Mouse (Mus musculus) midbrain, embryonic 12.5 days (tissue): ENCODE measurements around the gene Cbx7. TPM values are rescaled to one million over a fixed set of nuclear protein-coding genes. Genes with fewer than 3 reads are reported as not detected.

Experiments
- ATAC-seq: fragments of 200-750 bp; cut with Nextera tagmentation; 2 replicates; pipeline ENCODE4 v1.8.0; 2017; ENCODE audit warnings: low read depth, moderate TSS enrichment, moderate library complexity; ENCODE audit not compliant: low FRiP score
- H3K27ac ChIP-seq: fragments of 300-500 bp; sonication (generic); replicated peaks from 2 replicates; pipeline ENCODE4 v1.5.1; 2016; ENCODE audit warnings: mild to moderate bottlenecking
- H3K27me3 ChIP-seq: fragments of 300-500 bp; sonication (generic); 2 replicates; pipeline ENCODE4 v1.6.1; 2016; ENCODE audit warnings: mild to moderate bottlenecking
- H3K36me3 ChIP-seq: fragments of 300-500 bp; sonication (generic); 2 replicates; pipeline ENCODE4 v1.6.1; 2016
- H3K4me1 ChIP-seq: fragments of 300-500 bp; sonication (generic); 2 replicates; pipeline ENCODE4 v1.6.1; 2016
- H3K4me2 ChIP-seq: fragments of 300-500 bp; sonication (generic); replicated peaks from 2 replicates; pipeline ENCODE4 v1.6.1; 2016; ENCODE audit warnings: mild to moderate bottlenecking, moderate library complexity
- H3K4me3 ChIP-seq: fragments of 300-500 bp; sonication (generic); 2 replicates; pipeline ENCODE4 v1.5.1; 2016; ENCODE audit warnings: mild to moderate bottlenecking
- H3K9ac ChIP-seq: fragments of 300-500 bp; sonication (generic); replicated peaks from 2 replicates; pipeline ENCODE4 v1.6.1; 2016; ENCODE audit warnings: mild to moderate bottlenecking, moderate library complexity
- H3K9me3 ChIP-seq: fragments of 300-500 bp; sonication (generic); 2 replicates; pipeline ENCODE4 v1.6.1; 2016; ENCODE audit warnings: mild to moderate bottlenecking
- WGBS: fragments of 180-500 bp; shearing (Covaris S2); methylation state at CpG from one replicate; pipeline ENCODE4 v1.1.7; 2016; 5-methylcytosine and 5-hydroxymethylcytosine counted together
- polyA plus RNA-seq: library from polyadenylated mRNA; unstranded; fragments of >200 nt; fragmentation: Nextera tagmentation; extraction: Ambion mirVana; gene quantifications from 2 replicates; pipeline ENCODE4 v1.2.1, GENCODE M21; 2016

The Cbx7 gene
- 4.2 and 5.6 TPM in 2 replicates for polyA plus RNA-seq

DNA sequence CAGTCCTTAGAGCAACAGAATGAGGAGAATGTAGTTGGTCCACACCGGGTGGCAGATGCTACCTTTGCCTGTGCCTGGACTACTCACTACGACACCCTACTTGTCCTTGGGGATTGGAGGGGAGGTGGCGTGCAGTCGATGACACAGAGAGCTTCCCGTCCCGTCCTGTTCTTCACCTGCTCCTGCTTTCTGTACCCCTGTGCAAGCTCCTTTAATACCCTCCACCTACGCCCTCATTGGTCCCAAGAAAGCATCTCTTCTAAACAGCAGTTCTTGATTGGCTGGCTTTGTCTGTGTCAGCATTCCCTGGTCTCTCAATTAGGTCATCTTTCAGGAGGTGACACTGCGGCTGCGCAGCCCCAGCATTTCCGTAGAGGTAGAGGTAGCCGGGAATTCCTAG is at the start of gene Cbx7:
TSS of gene Cbx7 (minus strand) at position 180 of the 400 bp plus-strand sequence.
- no peak within 1 kb of the TSS for H3K27ac ChIP-seq
- ATAC-seq: no peak
- H3K4me1 ChIP-seq: no peaks in the 10 kb centered on the region
- H3K27me3 ChIP-seq: no peaks in the 10 kb centered on the region
- H3K9me3 ChIP-seq: no peaks in the 10 kb centered on the region
- H3K4me3 ChIP-seq: no peak within 1 kb of the TSS
- H3K4me2 ChIP-seq: no peak within 1 kb of the TSS
- WGBS: 93% methylated on average over 11 of the region's 11 CpGs
- no peaks in the 10 kb centered on the region for H3K36me3 ChIP-seq
- H3K9ac ChIP-seq: no peak within 1 kb of the TSS

DNA sequence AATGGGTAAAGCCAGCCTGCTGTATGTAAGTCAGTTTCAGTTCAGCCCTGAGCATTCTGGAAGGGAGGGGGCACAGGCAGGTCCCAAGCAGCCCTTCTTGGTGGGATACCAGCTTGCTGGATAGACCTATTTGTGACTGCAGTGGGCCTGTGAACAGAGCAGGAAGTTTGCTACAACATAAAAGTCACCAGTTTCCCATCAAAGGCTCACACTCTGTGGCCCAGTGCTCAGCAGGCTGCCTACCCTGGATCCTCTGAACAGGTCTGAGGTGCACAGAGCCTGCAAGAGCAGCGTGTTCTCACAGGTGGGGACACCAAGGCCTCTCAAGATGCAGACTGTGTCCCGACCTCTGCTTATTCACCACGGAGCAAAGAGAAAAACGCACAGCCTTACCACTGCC is 49.6 kb upstream of the Cbx7 start:
- no peak overlapping the region for H3K4me2 ChIP-seq
- H3K36me3 ChIP-seq: no peaks in the 10 kb centered on the region
- H3K9ac ChIP-seq: no peak overlapping the region; the same call in 1 of the 2 replicates
- no peak for ATAC-seq
- 65% methylated on average over 4 of the region's 4 CpGs for WGBS
- H3K27ac ChIP-seq: no peak overlapping the region
- H3K27me3 ChIP-seq: peaks cover 42% of the 10 kb centered on the region
- no peak overlapping the region for H3K4me3 ChIP-seq
- peaks cover 11% of the 10 kb centered on the region for H3K4me1 ChIP-seq
- H3K9me3 ChIP-seq: no peaks in the 10 kb centered on the region

- H3K27me3 ChIP-seq: peaks cover 50% of the 10 kb centered on the region
- no peak for ATAC-seq
- H3K9ac ChIP-seq: no peak overlapping the region
- no peak overlapping the region for H3K27ac ChIP-seq
- 75% methylated on average over 4 of the region's 4 CpGs for WGBS
- no peaks in the 10 kb centered on the region for H3K36me3 ChIP-seq
- no peak overlapping the region for H3K4me2 ChIP-seq
- no peak overlapping the region for H3K4me3 ChIP-seq
- no peaks in the 10 kb centered on the region for H3K9me3 ChIP-seq
- H3K4me1 ChIP-seq: peaks cover 6% of the 10 kb centered on the region
Measured at GRCm38 (mm10) chr15:80019625-80020024, 48.7 kb upstream of the Cbx7 start.

GRCm38 (mm10) chr15:80019220-80019619 is 48.3 kb upstream of the Cbx7 start:
- H3K27ac ChIP-seq: no peak overlapping the region
- no peak overlapping the region for H3K4me3 ChIP-seq
- no peaks in the 10 kb centered on the region for H3K9me3 ChIP-seq
- H3K36me3 ChIP-seq: no peaks in the 10 kb centered on the region
- H3K4me2 ChIP-seq: no peak overlapping the region
- H3K4me1 ChIP-seq: peaks cover 8% of the 10 kb centered on the region
- H3K27me3 ChIP-seq: peaks cover 55% of the 10 kb centered on the region
- ATAC-seq: no peak
- 83% methylated on average over 7 of the region's 7 CpGs for WGBS
- H3K9ac ChIP-seq: no peak overlapping the region

DNA sequence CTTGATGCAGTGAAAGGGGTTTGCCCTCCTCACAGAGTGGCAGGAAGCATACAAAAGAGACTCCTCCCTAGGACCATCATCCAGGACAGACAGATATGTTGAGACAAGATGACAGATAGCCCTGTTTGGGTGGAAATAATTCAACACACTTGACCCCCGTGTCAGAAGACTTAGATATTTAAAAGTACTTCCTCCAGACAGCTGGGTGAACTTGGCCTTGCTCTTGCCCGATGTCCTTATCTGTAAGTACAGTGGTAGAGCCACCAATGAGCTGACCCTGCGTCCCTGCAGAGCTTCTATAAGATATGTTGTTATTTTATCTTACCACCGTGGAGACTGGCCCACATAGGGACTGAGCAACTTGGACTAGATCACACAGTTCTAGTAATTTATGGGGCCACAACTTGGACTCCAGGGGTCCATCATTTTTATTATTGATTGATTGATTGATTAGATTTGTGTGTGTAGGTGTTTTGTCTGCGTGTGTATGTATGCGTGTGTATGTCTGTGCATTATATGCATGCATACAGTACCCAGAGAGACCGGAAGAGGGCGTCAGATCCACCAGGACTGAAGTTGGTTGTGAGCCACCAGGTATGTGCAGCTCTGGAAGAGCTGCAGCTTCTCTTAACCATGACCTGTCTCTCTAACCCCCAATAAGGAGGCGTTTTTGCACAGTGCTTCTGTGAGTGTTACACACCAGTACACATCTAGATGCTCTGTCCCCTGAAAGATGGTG is 45.8 kb upstream of the Cbx7 start:
- no peak for ATAC-seq
- H3K9me3 ChIP-seq: no peaks in the 10 kb centered on the region
- no peak overlapping the region for H3K27ac ChIP-seq
- H3K27me3 ChIP-seq: peaks cover 76% of the 10 kb centered on the region
- H3K9ac ChIP-seq: no peak overlapping the region
- no peaks in the 10 kb centered on the region for H3K36me3 ChIP-seq
- 87% methylated on average over 9 of the region's 9 CpGs for WGBS
- H3K4me1 ChIP-seq: peaks cover 31% of the 10 kb centered on the region
- H3K4me2 ChIP-seq: no peak overlapping the region
- H3K4me3 ChIP-seq: no peak overlapping the region

DNA sequence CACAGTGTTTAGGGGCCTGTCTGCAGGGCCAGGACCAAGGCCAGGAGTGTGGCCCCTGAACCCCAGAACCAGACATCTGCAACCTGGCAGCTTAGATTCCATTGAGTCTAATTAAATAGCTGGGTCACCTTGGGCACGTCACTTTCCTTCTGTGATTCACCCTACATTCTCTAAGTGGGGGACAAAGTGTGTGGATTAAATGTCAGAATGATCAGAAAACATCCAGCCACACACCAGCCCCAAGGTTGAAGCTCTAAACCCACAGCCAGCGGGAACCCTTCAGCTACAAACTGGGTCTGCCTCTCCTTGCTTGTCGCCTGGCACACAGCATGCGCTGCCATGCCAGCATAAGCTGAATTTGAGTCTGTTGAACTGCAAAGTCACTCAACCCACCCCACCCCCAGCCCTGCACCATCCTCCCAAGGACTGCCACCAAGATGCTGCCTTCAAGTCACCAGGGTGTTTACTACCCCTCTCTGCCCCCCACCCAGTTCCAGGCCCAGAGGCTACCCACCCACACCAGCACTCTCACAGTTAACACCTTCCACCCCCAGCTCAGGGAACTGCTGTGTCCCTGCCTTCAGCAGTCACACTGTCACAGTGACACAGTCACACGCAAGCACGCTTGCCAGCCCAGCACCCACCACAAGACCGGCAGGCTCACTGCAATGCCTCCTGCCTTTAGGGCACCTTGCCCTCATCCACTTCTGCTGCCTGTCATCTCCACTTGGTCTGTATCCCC is 44.5 kb upstream of the Cbx7 start:
- H3K4me3 ChIP-seq: no peak overlapping the region
- WGBS: 61% methylated on average over 7 of the region's 7 CpGs
- no peak overlapping the region for H3K27ac ChIP-seq
- ATAC-seq: no peak
- peaks cover 37% of the 10 kb centered on the region for H3K4me1 ChIP-seq
- H3K9me3 ChIP-seq: no peaks in the 10 kb centered on the region
- H3K27me3 ChIP-seq: peaks cover 88% of the 10 kb centered on the region
- H3K36me3 ChIP-seq: no peaks in the 10 kb centered on the region
- no peak overlapping the region for H3K9ac ChIP-seq
- H3K4me2 ChIP-seq: no peak overlapping the region

DNA sequence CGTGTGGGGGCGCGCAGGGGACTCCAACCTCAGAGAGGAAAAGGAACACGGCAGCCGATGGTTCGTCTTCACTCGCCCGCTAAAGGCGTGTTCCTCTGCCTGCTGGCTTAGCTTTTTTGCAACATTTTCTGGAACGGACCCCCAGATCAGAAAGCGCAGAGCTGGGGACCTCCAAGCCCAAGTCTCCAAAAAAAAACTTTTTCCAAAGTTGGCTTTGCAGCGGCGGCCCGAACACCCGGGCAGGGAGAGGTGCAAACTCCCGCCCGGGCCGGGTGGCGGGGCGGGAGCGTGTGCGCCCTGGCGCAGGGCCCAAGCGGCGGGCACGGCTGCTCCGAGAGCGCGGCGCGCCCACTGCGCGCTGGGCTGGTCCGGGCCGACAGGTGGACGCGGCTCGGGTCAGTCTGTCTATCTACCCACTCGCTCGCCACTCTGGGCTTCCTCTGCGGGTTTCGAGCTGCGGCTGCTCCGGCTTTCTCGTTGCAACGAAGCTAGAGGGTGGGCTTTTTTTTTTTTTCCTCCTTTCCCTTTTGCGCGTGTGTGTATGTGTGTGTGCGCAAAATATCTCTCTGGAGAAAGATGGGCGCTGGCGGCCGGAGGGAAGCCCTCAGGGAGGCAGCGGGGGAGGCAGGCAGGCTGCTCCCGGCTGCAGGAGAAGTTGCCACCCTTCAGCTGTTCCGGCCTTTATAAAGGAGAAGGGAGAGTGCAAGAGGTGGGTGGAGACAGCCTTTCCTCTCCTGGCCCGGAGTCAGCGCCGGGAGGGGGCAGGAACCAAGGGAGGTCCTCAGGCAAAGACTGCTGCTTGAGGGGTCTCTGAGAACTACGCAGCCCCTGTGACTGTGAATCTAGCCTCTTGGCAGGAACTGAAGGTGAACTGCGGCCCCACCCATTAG is 43.6 kb upstream of the Cbx7 start, which contains the start of gene Pdgfb:
TSS of gene Pdgfb (minus strand) at position 657 of the 890 bp plus-strand sequence.
- H3K4me2 ChIP-seq: peak within 1 kb of the TSS; percentile 74
- H3K27me3 ChIP-seq: peaks cover 91% of the 10 kb centered on the region
- H3K36me3 ChIP-seq: no peaks in the 10 kb centered on the region
- peak within 1 kb of the TSS; percentile 49 for H3K4me3 ChIP-seq
- ATAC-seq: no peak
- 2% methylated on average over 60 of the region's 60 CpGs for WGBS
- peak within 1 kb of the TSS; percentile 43 for H3K9ac ChIP-seq
- H3K4me1 ChIP-seq: peaks cover 37% of the 10 kb centered on the region
- no peak within 1 kb of the TSS for H3K27ac ChIP-seq
- no peaks in the 10 kb centered on the region for H3K9me3 ChIP-seq

- Histone ChIP-seq H3K27me3 (peaks cover 89% of the 10 kb centered on the region), H3K4me1 (peaks cover 37% of the 10 kb centered on the region), H3K4me2 (peak overlapping the region; percentile 74), H3K9ac (peak overlapping the region; percentile 43), H3K36me3 (no peaks in the 10 kb centered on the region), H3K4me3 (peak overlapping the region; percentile 49), H3K27ac (no peak overlapping the region), H3K9me3 (no peaks in the 10 kb centered on the region)
- under 1% methylated on average over 31 of the region's 37 CpGs for WGBS
- ATAC-seq: no peak
Measured at GRCm38 (mm10) chr15:80014031-80014320, 43.1 kb upstream of the Cbx7 start.

DNA sequence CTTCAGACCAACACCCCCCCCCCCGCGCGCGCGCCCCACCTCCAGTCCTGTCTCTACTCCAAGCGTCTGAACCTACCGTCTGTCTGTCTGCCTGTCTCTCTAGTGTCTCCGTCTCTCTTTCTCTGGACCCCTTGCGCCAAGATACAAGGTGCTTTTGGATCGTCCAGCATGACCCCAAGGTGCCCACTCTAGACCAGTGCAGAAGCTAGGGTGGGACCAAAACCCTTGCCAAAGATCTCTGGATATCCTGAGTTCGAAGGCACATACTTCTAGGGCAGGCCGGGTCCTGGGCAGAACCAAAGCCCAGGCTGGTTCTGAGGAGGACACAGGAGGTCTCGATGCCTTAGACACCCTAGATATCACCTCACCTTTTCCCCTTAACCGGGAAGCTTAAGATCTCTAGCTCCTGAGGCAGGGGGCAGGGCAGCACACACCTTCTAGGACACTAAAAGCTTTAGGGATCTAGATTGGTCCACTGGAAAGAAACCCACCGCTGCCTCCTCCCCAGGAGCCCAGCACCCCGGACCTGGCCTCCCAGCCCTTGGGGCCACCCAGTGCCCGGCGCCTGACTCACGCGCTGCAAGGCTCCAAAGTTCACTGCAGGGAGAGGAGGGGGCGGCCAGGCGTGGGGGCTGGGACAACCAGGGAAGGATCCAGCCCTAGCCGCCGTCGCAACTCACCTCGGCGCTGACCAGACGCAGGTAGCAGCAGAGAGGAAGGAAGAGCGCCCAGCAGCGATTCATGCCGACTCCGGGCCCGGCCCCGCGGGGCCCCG is 42.5 kb upstream of the Cbx7 start:
- WGBS: 4% methylated on average over 20 of the region's 36 CpGs
- peaks cover 88% of the 10 kb centered on the region for H3K27me3 ChIP-seq
- ATAC-seq: 0 out of 2 replicates have a peak, but pooled peaks have one; percentile 19
- no peaks in the 10 kb centered on the region for H3K36me3 ChIP-seq
- H3K27ac ChIP-seq: no peak overlapping the region
- H3K4me3 ChIP-seq: peak overlapping the region; percentile 49
- H3K4me2 ChIP-seq: peak overlapping the region; percentile 74
- H3K9ac ChIP-seq: peak overlapping the region; percentile 50
- no peaks in the 10 kb centered on the region for H3K9me3 ChIP-seq
- H3K4me1 ChIP-seq: peaks cover 37% of the 10 kb centered on the region

GRCm38 (mm10) chr15:80012527-80013201 is 41.7 kb upstream of the Cbx7 start:
- Histone ChIP-seq H3K27ac (no peak overlapping the region), H3K4me2 (peak overlapping the region; percentile 74), H3K36me3 (no peaks in the 10 kb centered on the region), H3K27me3 (peaks cover 82% of the 10 kb centered on the region), H3K9me3 (no peaks in the 10 kb centered on the region), H3K4me3 (peak overlapping the region; percentile 49), H3K4me1 (peaks cover 37% of the 10 kb centered on the region), H3K9ac (peak overlapping the region; percentile 50)
- peak; percentile 58 for ATAC-seq
- WGBS: under 1% methylated on average over 48 of the region's 60 CpGs
